Mouse (Mus musculus): ENCODE measurements around the gene Snap91. TPM values are rescaled to one million over a fixed set of nuclear protein-coding genes. Genes with fewer than 3 reads are reported as not detected.

Gene Snap91
- polyA plus RNA-seq, 1 experiment, result not detected

DNA sequence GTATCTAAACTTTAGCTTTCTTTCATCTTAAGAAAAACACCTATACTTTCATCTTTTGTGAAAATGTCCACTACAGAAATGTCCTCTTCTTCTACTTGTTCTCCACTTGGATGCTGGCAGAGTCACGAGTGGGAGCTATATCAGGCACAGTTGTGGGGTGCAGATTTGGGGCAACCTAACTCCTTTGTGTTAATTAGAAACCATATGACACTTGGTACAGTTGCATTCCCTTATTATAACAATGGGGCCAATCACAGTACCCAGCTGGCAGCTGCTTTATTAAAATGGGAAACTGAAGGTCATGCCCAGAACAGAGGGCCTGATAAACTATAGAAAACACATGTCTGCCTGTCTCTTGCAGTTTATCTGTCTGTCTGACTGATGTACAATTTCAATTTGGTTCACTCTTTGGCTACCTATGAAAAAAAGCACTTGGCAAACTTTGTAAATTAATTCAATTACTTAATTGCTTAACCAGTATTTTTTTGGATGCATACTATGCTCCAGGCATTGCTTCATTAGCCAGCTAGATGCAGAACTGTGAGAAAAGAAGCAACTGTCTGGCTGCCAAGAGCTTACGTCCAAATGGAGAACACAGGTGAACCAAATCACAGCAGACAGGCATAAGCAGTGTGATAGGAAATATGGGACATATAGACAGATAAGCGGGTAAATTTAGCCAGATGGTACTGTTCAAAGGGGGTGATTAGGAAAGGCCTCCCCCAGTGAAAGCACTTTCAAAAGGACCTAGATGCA lies 29.8 kb downstream of the Snap91 start:
- no peaks in the 10 kb centered on the region for H3K4me1 ChIP-seq (ENCODE audit: control insufficient read depth, insufficient read depth, insufficient read length, low read length)
- no peak overlapping the region for H3K4me3 ChIP-seq (ENCODE audit: insufficient read depth, low read depth, low read length)
- no peak overlapping the region for H3K27ac ChIP-seq (replicated peaks; ENCODE audit: low read depth, low read length)

DNA sequence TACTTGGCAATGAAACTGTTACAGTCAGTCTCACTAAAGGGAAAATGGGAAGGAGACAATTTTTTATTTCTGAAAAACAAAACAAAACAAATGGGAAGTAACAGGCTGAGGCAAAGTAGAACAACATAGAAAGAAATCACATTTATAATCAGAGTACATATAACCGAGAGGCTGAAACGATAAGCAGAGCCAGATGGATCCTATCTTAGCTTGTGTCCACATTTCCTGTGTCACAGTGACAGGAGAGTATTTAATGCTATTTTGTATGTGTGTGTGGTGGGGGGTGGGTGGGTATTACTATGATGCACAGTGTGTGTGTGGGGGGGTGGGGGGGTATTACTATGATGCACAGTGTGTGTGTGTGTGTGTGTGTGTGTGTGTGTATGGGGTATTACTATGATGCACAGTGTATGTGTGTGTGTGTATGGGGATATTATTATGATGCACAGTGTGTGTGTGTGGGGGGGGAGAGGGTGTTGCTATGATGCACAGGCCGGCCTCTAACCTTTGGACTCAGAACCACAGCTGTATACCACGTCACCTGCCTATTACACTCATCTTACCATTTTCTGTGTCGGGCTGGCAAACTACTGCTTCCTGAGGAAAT lies 36.6 kb downstream of the Snap91 start:
- no peaks in the 10 kb centered on the region for H3K4me1 ChIP-seq (ENCODE audit: control insufficient read depth, insufficient read depth, insufficient read length, low read length)
- no peak overlapping the region for H3K27ac ChIP-seq (replicated peaks; ENCODE audit: low read depth, low read length)
- no peak overlapping the region for H3K4me3 ChIP-seq (ENCODE audit: insufficient read depth, low read depth, low read length)

DNA sequence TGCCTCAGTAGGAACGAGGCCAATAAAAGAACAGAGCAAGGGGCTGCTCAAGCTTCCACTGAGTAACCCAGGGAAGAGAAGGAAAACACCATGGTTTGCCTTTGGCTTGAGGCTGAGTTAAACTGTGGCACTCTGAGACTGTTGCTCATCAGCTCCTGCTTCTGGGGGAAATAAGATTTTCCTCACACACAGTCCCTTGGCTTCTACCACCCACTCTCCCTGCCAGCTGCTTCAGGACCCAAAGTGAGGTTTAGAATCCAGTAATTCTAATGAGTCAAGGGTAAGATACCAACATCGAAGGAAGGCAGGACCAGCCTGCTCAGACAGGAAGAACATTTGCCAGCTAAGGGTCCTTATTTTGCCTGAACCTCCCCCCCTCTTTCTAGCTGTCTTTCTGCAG lies 50.7 kb downstream of the Snap91 start:
- Histone ChIP-seq H3K4me1 (ENCODE audit: control insufficient read depth, insufficient read depth, insufficient read length, low read length) (no peaks in the 10 kb centered on the region), H3K27ac (replicated peaks; ENCODE audit: low read depth, low read length) (no peak overlapping the region), H3K4me3 (ENCODE audit: insufficient read depth, low read depth, low read length) (no peak overlapping the region)

DNA sequence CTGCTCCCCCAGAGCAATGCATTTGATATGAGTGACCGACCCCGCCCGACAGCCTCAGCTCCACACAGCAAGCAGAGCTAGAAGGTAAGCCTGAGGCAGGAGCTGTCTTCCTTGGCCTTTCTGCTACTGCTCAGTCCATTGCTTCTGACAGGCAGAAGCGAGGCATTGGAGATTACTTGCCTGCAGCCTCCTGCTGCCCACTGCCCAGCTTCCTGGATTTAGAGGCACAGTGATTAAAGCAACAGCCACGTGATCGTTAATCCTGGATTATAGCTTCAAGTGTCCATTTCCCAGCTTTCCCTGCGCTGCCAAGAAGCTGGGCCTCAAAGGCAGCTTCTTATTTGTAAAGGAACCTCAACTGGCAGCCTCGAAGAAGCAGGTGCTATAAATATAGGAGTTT lies 51.4 kb downstream of the Snap91 start:
- no peak overlapping the region for H3K4me3 ChIP-seq (ENCODE audit: insufficient read depth, low read depth, low read length)
- no peaks in the 10 kb centered on the region for H3K4me1 ChIP-seq (ENCODE audit: control insufficient read depth, insufficient read depth, insufficient read length, low read length)

DNA sequence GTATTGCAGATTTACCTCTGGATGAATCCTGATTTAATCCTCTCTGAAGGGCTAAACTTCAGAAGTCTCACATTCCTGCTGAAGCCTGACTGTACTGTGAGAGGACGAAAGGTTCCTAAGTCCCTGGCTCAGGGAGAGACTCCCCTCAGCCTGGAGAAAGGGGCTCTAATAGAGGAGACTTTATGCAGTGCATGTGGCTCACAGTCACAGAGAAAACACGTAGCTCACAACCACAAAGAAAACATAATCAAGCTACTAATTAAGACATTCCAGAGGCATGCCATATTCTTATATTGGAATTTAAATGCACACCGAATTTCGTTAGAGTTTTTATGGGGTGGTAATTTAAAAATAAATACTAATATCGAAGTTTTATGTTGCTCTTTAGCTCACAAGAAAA lies 61.1 kb downstream of the Snap91 start:
- Histone ChIP-seq H3K27ac (replicated peaks; ENCODE audit: low read depth, low read length) (no peak overlapping the region), H3K4me1 (ENCODE audit: control insufficient read depth, insufficient read depth, insufficient read length, low read length) (no peaks in the 10 kb centered on the region), H3K4me3 (ENCODE audit: insufficient read depth, low read depth, low read length) (no peak overlapping the region)

More for the DNA sequence above, 51.4 kb downstream of the Snap91 start:
- H3K27ac ChIP-seq (replicated peaks; ENCODE audit: low read depth, low read length), result no peak overlapping the region

DNA sequence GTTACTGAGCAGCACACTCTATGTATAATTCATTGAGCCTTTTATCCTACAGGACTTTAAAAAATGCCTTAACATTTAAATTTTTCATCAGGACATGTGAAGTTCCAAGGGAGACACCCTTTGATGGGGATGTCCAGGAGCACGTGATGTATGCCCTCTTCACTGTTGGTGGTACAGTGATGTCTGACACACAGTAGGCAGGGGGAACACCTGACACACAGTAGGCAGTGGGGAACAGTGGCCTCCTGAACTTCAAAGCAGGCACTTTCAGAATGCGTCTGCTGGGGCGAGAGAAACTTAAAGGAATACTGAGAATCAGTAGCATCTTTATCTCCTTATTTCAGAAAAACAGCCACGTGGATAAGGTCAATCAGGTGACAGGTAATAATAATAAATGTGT lies 62.8 kb downstream of the Snap91 start:
- Histone ChIP-seq H3K27ac (replicated peaks; ENCODE audit: low read depth, low read length) (no peak overlapping the region), H3K4me3 (ENCODE audit: insufficient read depth, low read depth, low read length) (no peak overlapping the region), H3K4me1 (ENCODE audit: control insufficient read depth, insufficient read depth, insufficient read length, low read length) (no peaks in the 10 kb centered on the region)

DNA sequence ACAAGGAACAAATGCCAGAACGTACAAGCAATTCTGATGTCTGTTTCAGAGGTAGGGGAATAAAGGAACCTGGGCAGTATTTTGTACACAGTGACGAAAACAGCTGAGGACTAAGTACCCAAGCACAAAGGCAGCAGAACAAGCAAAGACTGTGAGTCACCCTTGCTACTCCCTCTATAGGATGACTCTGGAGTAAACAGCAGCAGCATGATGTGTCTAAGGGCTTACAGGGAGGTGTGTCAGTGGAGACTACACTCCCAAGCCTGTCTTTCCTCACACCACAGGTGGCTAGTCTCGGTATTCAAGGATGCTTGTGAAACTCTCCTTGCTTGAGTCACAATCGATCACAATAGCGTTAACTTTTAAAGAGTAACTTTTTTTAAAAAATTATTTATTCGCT lies 66.1 kb downstream of the Snap91 start:
- Histone ChIP-seq H3K4me3 (ENCODE audit: insufficient read depth, low read depth, low read length) (no peak overlapping the region), H3K27ac (replicated peaks; ENCODE audit: low read depth, low read length) (no peak overlapping the region), H3K4me1 (ENCODE audit: control insufficient read depth, insufficient read depth, insufficient read length, low read length) (no peaks in the 10 kb centered on the region)

DNA sequence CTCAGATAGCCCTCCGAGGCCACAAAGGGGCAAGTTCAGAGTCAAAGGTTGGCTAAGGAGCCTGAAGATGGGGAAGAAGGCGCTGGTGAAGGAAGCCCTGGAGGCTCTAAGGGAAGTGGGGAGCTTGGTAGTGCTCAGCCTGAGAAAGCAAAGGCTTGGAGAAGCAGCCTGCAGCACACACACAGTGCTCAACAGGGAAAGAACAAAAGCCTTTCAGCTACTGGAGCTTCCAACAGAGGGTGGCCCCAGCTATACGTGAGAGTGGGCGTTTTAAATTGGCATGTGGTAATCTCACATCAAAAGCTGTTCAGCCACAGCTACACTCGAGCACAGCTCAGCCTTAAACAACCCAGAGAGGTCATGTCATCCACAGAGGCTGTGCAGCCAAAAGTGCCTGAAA lies 67.1 kb downstream of the Snap91 start:
- H3K4me3 ChIP-seq (ENCODE audit: insufficient read depth, low read depth, low read length), result no peak overlapping the region
- H3K4me1 ChIP-seq (ENCODE audit: control insufficient read depth, insufficient read depth, insufficient read length, low read length), result no peaks in the 10 kb centered on the region
- H3K27ac ChIP-seq (replicated peaks; ENCODE audit: low read depth, low read length), result no peak overlapping the region

DNA sequence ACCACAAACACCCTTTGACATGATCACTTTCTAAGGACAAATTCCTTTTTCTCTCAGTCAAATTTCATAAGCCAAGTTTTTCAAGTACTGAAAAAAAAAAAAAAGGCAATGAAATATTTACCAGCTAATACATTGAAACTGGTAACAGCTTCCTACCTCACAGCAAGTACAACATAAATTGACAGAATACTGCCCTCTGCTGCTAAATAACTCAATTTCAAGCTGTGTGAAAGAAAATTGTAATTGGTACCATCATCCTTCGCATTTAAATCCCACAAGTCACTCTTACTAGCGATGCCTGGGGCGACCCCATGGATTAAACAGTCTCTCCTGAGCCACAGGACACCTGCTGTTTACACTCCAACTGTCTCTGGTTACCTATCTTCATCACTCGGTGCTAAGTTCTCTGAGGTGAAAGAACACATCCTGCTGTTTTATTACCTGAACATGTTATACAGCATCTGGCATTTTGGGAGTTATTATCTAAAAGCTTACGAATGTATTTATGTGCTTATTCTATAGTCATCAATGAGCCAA lies 69.7 kb downstream of the Snap91 start:
- Histone ChIP-seq H3K4me1 (ENCODE audit: control insufficient read depth, insufficient read depth, insufficient read length, low read length) (no peaks in the 10 kb centered on the region), H3K4me3 (ENCODE audit: insufficient read depth, low read depth, low read length) (no peak overlapping the region), H3K27ac (replicated peaks; ENCODE audit: low read depth, low read length) (no peak overlapping the region)

DNA sequence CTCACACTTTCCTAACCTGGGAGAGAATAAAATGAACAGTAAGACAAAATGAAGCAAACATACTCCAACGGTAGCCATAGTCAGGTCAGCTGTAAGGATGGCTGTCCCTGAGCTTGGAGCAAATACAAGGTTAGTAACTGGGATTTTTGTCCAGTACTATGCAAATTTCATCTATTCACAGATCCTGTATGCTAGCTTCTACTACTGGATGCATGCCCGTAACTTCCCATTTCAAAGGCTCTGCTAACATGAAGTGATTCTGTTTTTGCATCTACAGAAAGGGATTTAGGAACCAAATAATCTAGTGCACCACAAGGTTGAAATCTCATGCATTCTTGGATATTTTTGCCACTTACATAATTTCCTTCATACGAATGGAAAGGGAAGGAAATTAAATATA lies 70.2 kb downstream of the Snap91 start:
- Histone ChIP-seq H3K4me1 (ENCODE audit: control insufficient read depth, insufficient read depth, insufficient read length, low read length) (no peaks in the 10 kb centered on the region), H3K4me3 (ENCODE audit: insufficient read depth, low read depth, low read length) (no peak overlapping the region), H3K27ac (replicated peaks; ENCODE audit: low read depth, low read length) (no peak overlapping the region)

DNA sequence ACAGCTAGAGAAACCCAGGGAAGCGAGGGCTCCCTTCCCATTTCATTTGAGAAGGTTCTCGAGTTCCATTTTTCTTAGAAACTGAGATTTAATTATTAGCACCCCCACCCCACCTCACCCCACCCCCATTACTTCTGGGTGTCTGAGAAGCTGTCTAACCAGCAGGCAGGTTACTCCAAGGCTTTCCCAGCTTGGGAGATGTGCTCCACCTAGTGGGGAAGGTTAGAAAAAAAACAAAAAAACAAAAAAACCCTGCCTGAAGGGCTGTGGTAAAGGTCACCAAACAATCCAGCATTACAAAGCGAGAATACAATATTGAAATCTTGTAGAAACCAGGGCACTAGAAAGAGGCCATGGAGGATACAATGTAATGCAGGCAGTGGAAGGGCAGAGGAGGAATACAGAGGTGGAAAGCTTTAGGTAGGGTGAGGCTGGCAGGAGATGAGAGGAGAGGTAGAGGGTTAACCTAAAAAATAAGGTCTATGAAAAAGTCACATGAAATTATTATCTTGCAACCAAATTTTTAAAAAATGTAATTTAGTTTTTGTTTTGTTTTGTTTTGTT lies 79.8 kb downstream of the Snap91 start:
- H3K27ac ChIP-seq (replicated peaks; ENCODE audit: low read depth, low read length), result no peak overlapping the region
- no peak overlapping the region for H3K4me3 ChIP-seq (ENCODE audit: insufficient read depth, low read depth, low read length)
- H3K4me1 ChIP-seq (ENCODE audit: control insufficient read depth, insufficient read depth, insufficient read length, low read length), result no peaks in the 10 kb centered on the region

DNA sequence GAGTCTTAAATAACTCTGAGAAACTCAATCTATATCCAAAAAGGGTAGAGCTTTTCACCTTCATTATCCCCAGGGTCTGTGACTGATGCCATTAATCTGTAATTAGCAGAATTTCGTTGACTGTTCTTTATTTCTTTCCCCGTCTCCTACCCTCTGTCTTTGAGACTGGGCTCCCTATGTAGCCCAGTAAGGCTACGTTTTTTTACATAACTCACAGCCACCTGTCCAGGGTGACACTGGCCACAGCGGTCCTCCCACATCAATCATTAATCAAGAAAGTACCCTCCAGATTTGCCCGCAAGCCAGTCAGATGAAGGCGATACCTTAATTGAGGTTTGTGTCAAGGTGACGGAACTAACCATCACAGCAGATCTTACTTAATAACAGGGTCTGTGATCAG lies 81.4 kb downstream of the Snap91 start:
- no peak overlapping the region for H3K27ac ChIP-seq (replicated peaks; ENCODE audit: low read depth, low read length)
- no peak overlapping the region for H3K4me3 ChIP-seq (ENCODE audit: insufficient read depth, low read depth, low read length)
- no peaks in the 10 kb centered on the region for H3K4me1 ChIP-seq (ENCODE audit: control insufficient read depth, insufficient read depth, insufficient read length, low read length)

DNA sequence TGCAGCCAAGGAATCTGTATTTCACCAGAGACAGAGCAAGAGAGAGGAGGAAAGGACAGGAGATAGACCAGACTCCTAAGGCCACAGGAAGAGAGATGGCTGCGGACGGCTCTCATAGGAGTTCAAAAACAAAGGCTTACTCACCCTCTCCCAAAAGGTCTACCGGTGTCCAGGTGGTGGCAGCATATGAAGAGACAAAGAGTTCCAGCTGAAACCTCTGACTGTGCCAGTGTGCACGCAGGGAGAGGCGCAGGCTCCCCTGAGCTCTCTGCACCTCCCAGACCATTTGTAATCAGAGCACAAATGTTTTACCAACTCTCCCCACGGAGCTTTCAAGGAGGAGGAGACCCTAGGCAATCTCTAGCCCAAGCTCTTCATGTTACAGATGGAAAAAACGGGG lies 81.8 kb downstream of the Snap91 start:
- Histone ChIP-seq H3K4me3 (ENCODE audit: insufficient read depth, low read depth, low read length) (no peak overlapping the region), H3K27ac (replicated peaks; ENCODE audit: low read depth, low read length) (no peak overlapping the region), H3K4me1 (ENCODE audit: control insufficient read depth, insufficient read depth, insufficient read length, low read length) (no peaks in the 10 kb centered on the region)

DNA sequence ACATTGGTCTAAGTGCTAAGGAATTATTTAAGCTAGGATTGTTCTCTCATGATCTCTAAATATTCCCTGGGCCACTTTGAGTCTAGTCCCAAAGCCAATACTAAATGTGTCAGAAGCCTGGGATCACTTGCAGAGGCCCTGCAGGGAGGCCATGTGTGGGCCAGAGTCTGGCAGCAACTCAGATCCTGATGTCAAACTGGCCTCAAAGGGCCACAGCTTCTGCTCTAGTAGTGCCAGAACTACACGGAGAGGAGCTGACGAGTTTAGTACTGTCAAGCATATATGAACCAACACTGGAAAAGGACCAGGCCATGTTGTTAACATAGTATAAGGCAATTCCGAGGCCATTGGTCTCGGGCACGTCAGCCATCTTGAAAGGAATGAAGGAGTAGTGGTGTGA lies 82.3 kb downstream of the Snap91 start:
- H3K4me3 ChIP-seq (ENCODE audit: insufficient read depth, low read depth, low read length), result no peak overlapping the region
- no peak overlapping the region for H3K27ac ChIP-seq (replicated peaks; ENCODE audit: low read depth, low read length)
- H3K4me1 ChIP-seq (ENCODE audit: control insufficient read depth, insufficient read depth, insufficient read length, low read length), result no peaks in the 10 kb centered on the region

DNA sequence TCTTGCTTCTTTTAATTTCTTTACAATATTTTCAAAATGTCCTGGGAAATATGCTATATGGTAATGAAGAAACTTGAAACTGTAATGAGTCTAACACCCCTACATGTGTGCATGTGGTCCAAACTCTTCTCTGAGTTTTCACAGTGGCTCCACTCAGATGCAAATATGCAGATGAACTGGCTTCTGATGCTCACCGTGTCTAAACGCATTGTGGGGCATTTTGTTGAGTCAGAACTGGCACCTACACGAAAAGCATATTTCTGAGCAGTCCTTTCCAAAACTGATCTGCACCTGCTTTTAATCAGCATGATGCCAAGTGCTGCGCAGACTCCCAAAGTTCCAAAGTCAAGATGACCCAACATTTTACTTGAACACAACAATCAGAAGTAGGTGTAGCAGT lies 82.9 kb downstream of the Snap91 start:
- Histone ChIP-seq H3K4me1 (ENCODE audit: control insufficient read depth, insufficient read depth, insufficient read length, low read length) (no peaks in the 10 kb centered on the region), H3K4me3 (ENCODE audit: insufficient read depth, low read depth, low read length) (no peak overlapping the region), H3K27ac (replicated peaks; ENCODE audit: low read depth, low read length) (no peak overlapping the region)

DNA sequence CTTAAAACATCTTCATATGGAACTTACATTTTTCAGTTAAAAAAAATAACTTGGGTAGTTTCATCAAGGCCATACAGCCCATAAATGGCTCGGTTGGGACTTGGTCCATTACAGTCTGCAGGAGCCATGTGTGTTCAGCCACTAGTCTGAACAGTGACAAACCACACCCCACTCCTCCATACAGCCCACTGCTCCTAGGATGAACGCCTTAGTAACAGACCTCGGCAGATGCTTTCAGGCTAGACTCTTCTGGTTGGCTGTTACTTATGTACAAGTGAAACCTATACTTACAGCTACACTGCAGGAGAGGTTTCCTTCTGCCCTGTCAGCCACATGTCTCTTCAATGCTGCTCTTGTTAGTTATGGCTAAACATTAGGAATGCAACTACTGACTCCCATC lies 85.2 kb downstream of the Snap91 start:
- Histone ChIP-seq H3K27ac (replicated peaks; ENCODE audit: low read depth, low read length) (no peak overlapping the region), H3K4me1 (ENCODE audit: control insufficient read depth, insufficient read depth, insufficient read length, low read length) (no peaks in the 10 kb centered on the region), H3K4me3 (ENCODE audit: insufficient read depth, low read depth, low read length) (no peak overlapping the region)

All from brown adipose tissue, adult 24 weeks (tissue).